Mouse (Mus musculus) bone marrow, adult 2 months (tissue): ENCODE results near the gene Pla2g5.

Experiments
- CTCF ChIP-seq: fragments of 200-500 bp; IDR thresholded peaks from 2 replicates; pipeline ENCODE4 v1.5.1; 2011; ENCODE audit warnings: low read length, control low read depth; ENCODE audit not compliant: control insufficient read depth, insufficient read depth
- POLR2A ChIP-seq: fragments of 200-500 bp; IDR thresholded peaks from 2 replicates; pipeline ENCODE4 v1.6.1; 2011; ENCODE audit warnings: low read depth, mild to moderate bottlenecking, control low read depth, low read length, borderline replicate concordance; ENCODE audit not compliant: control insufficient read depth

DNA sequence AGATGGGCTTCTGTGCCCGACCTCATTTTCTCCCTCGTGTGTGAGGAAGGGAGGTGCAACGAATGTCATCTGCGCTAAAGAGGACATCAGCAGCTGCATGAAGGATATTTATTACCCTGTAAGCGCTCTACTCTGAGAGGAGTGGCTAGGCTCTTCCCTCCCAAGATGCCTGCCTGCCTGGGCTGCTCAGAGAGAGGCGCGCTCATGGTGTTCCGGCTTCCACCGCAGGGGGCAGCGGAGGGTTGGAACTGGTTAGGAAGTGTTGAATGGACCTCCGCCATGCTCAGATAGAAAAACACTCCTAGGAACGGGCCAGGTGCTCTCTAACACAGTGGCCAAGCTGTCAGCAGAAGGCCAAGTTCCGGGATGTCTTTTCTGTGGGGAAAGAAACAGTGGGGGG is 3.6 kb downstream of the Pla2g5 start:
- TF ChIP-seq CTCF: peak; percentile 37; the same call in 1 of the 2 replicates
- TF ChIP-seq POLR2A: no peak
